Mouse (Mus musculus): ENCODE results near the gene Ccdc86. TPM values are rescaled to one million over a fixed set of nuclear protein-coding genes. Genes with fewer than 3 reads are reported as not detected.

Ccdc86 gene
- polyA plus RNA-seq, 1 experiment = 4.0 TPM

GRCm38 (mm10) chr19:10904927-10905727 is 43.9 kb downstream of the Ccdc86 start:
- Histone ChIP-seq H3K4me3 (ENCODE audit: insufficient read depth, low read depth, low read length) (peak overlapping the region; percentile 7; the same call in 1 of the 2 replicates), H3K4me1 (ENCODE audit: control insufficient read depth, insufficient read depth, insufficient read length, low read length) (peaks cover 3% of the 10 kb centered on the region), H3K27ac (replicated peaks; ENCODE audit: low read depth, low read length) (peak overlapping the region; percentile 76)

- Histone ChIP-seq H3K27ac (replicated peaks; ENCODE audit: low read depth, low read length) (no peak overlapping the region), H3K4me3 (ENCODE audit: insufficient read depth, low read depth, low read length) (no peak overlapping the region), H3K4me1 (ENCODE audit: control insufficient read depth, insufficient read depth, insufficient read length, low read length) (peaks cover 3% of the 10 kb centered on the region)
Observed at GRCm38 (mm10) chr19:10904512-10904911, 44.6 kb downstream of the Ccdc86 start.

- Histone ChIP-seq H3K27ac (replicated peaks; ENCODE audit: low read depth, low read length) (no peak overlapping the region), H3K4me1 (ENCODE audit: control insufficient read depth, insufficient read depth, insufficient read length, low read length) (peaks cover 3% of the 10 kb centered on the region), H3K4me3 (ENCODE audit: insufficient read depth, low read depth, low read length) (no peak overlapping the region)
Observed at GRCm38 (mm10) chr19:10901046-10901445, 48.0 kb downstream of the Ccdc86 start.

- no peak overlapping the region for H3K27ac ChIP-seq (replicated peaks; ENCODE audit: low read depth, low read length)
- H3K4me3 ChIP-seq (ENCODE audit: insufficient read depth, low read depth, low read length) = no peak overlapping the region
- H3K4me1 ChIP-seq (ENCODE audit: control insufficient read depth, insufficient read depth, insufficient read length, low read length) = no peaks in the 10 kb centered on the region
Observed at GRCm38 (mm10) chr19:10900315-10900714, 48.8 kb downstream of the Ccdc86 start.

- Histone ChIP-seq H3K27ac (replicated peaks; ENCODE audit: low read depth, low read length) (no peak overlapping the region), H3K4me3 (ENCODE audit: insufficient read depth, low read depth, low read length) (no peak overlapping the region), H3K4me1 (ENCODE audit: control insufficient read depth, insufficient read depth, insufficient read length, low read length) (no peaks in the 10 kb centered on the region)
Observed at GRCm38 (mm10) chr19:10897491-10897890, 51.6 kb downstream of the Ccdc86 start.

- no peaks in the 10 kb centered on the region for H3K4me1 ChIP-seq (ENCODE audit: control insufficient read depth, insufficient read depth, insufficient read length, low read length)
- H3K4me3 ChIP-seq (ENCODE audit: insufficient read depth, low read depth, low read length) = no peak overlapping the region
- H3K27ac ChIP-seq (replicated peaks; ENCODE audit: low read depth, low read length) = no peak overlapping the region
Observed at GRCm38 (mm10) chr19:10896849-10897248, 52.2 kb downstream of the Ccdc86 start.

GRCm38 (mm10) chr19:10895708-10896107 is 53.4 kb downstream of the Ccdc86 start:
- Histone ChIP-seq H3K27ac (replicated peaks; ENCODE audit: low read depth, low read length) (peak overlapping the region; percentile 30; the same call in 1 of the 2 replicates), H3K4me1 (ENCODE audit: control insufficient read depth, insufficient read depth, insufficient read length, low read length) (no peaks in the 10 kb centered on the region), H3K4me3 (ENCODE audit: insufficient read depth, low read depth, low read length) (peak overlapping the region; percentile 98)

GRCm38 (mm10) chr19:10895016-10895528 is 54.0 kb downstream of the Ccdc86 start, which contains the start of gene Prpf19:
Gene Prpf19, plus strand, starts transcription at chr19:10895231.
- Histone ChIP-seq H3K4me3 (ENCODE audit: insufficient read depth, low read depth, low read length) (peak within 1 kb of the TSS; percentile 98), H3K27ac (replicated peaks; ENCODE audit: low read depth, low read length) (peak within 1 kb of the TSS; percentile 30; the same call in 1 of the 2 replicates), H3K4me1 (ENCODE audit: control insufficient read depth, insufficient read depth, insufficient read length, low read length) (no peaks in the 10 kb centered on the region)

GRCm38 (mm10) chr19:10892201-10892600 is 56.9 kb downstream of the Ccdc86 start:
- Histone ChIP-seq H3K4me1 (ENCODE audit: control insufficient read depth, insufficient read depth, insufficient read length, low read length) (no peaks in the 10 kb centered on the region), H3K4me3 (ENCODE audit: insufficient read depth, low read depth, low read length) (no peak overlapping the region)

More at GRCm38 (mm10) chr19:10892201-10892600, 56.9 kb downstream of the Ccdc86 start:
- no peak overlapping the region for H3K27ac ChIP-seq (replicated peaks; ENCODE audit: low read depth, low read length)

Other genes with a start within 250 kb of the Ccdc86 start
- not detected in 2 replicates for gene Cd5, start 210.3 kb downstream of the Ccdc86 start, polyA plus RNA-seq (2012; ENCODE audit: insufficient read depth, insufficient read length, missing spikeins)
- not detected in 2 replicates for gene Cd6, start 119.2 kb downstream of the Ccdc86 start, polyA plus RNA-seq (2012; ENCODE audit: insufficient read depth, insufficient read length, missing spikeins)
- gene Slc15a3, start 109.5 kb downstream of the Ccdc86 start, polyA plus RNA-seq (2012; ENCODE audit: insufficient read depth, insufficient read length, missing spikeins) = 2.1 and 2.4 TPM in 2 replicates
- gene Tmem132a, start 79.3 kb downstream of the Ccdc86 start, polyA plus RNA-seq (2012; ENCODE audit: insufficient read depth, insufficient read length, missing spikeins) = 1.7 and 2.1 TPM in 2 replicates
- 75.1 and 80.3 TPM in 2 replicates for gene Tmem109, start 67.3 kb downstream of the Ccdc86 start, polyA plus RNA-seq (2012; ENCODE audit: insufficient read depth, insufficient read length, missing spikeins)
- gene Prpf19, start 54.0 kb downstream of the Ccdc86 start, polyA plus RNA-seq (2012; ENCODE audit: insufficient read depth, insufficient read length, missing spikeins) = 64.9 and 65.6 TPM in 2 replicates
- not detected in 2 replicates for gene Zp1, start 28.6 kb downstream of the Ccdc86 start, polyA plus RNA-seq (2012; ENCODE audit: insufficient read depth, insufficient read length, missing spikeins)
- gene Ptgdr2, start 12.1 kb downstream of the Ccdc86 start, polyA plus RNA-seq (2012; ENCODE audit: insufficient read depth, insufficient read length, missing spikeins) = not detected in 2 replicates
- not detected in 2 replicates for gene Ms4a10, start 25.4 kb upstream of the Ccdc86 start, polyA plus RNA-seq (2012; ENCODE audit: insufficient read depth, insufficient read length, missing spikeins)
- not detected in 2 replicates for gene Ms4a15, start 44.0 kb upstream of the Ccdc86 start, polyA plus RNA-seq (2012; ENCODE audit: insufficient read depth, insufficient read length, missing spikeins)
- gene Ms4a18, start 68.8 kb upstream of the Ccdc86 start, polyA plus RNA-seq (2012; ENCODE audit: insufficient read depth, insufficient read length, missing spikeins) = not detected in 2 replicates
- 1.4 and 2.8 TPM in 2 replicates for gene Ms4a8a, start 131.8 kb upstream of the Ccdc86 start, polyA plus RNA-seq (2012; ENCODE audit: insufficient read depth, insufficient read length, missing spikeins)
- not detected in 2 replicates for gene 1700017D01Rik, start 181.6 kb upstream of the Ccdc86 start, polyA plus RNA-seq (2012; ENCODE audit: insufficient read depth, insufficient read length, missing spikeins)
- gene 1700025F22Rik, start 216.1 kb upstream of the Ccdc86 start, polyA plus RNA-seq (2012; ENCODE audit: insufficient read depth, insufficient read length, missing spikeins) = not detected in 2 replicates
- not detected in 2 replicates for gene Ms4a13, start 247.5 kb upstream of the Ccdc86 start, polyA plus RNA-seq (2012; ENCODE audit: insufficient read depth, insufficient read length, missing spikeins)